Mouse (Mus musculus) forebrain, embryonic 14.5 days (tissue): Measurements from ENCODE around the gene Zbp1. TPM values are rescaled to one million over a fixed set of nuclear protein-coding genes. Genes with fewer than 3 reads are reported as not detected.

Experiments used
- ATAC-seq: fragments of 200-750 bp; cut with Nextera tagmentation; 2 replicates; pipeline ENCODE4 v1.8.0; 2017; ENCODE audit warnings: mild to moderate bottlenecking, moderate library complexity
- DNase-seq: peaks from one replicate; pipeline ENCODE4 v3.0.0-alpha.2; 2015; ENCODE audit warnings: low spot score
- H3K27ac ChIP-seq: fragments of 300-500 bp; sonication (generic); 2 replicates; pipeline ENCODE4 v1.5.1; 2014; ENCODE audit warnings: low read depth, mild to moderate bottlenecking, control low read depth, low read length, moderate library complexity
- H3K27me3 ChIP-seq: fragments of 300-500 bp; sonication (generic); replicated peaks from 2 replicates; pipeline ENCODE4 v1.6.1; 2014; ENCODE audit warnings: low read length, control low read depth, mixed read lengths; ENCODE audit not compliant: control insufficient read depth, insufficient read depth
- H3K36me3 ChIP-seq: fragments of 300-500 bp; sonication (generic); 2 replicates; pipeline ENCODE4 v1.6.1; 2014; ENCODE audit warnings: low read length, control low read depth; ENCODE audit not compliant: control insufficient read depth, insufficient read depth
- H3K4me1 ChIP-seq: fragments of 300-500 bp; sonication (generic); 2 replicates; pipeline ENCODE4 v1.6.1; 2014; ENCODE audit warnings: antibody characterized with exemption, low read length, control low read depth; ENCODE audit not compliant: control insufficient read depth, insufficient read depth
- H3K4me2 ChIP-seq: fragments of 300-500 bp; sonication (generic); 2 replicates; pipeline ENCODE4 v1.6.1; 2014; ENCODE audit warnings: mild to moderate bottlenecking, control low read depth, low read length
- H3K4me3 ChIP-seq: fragments of 300-500 bp; sonication (generic); 2 replicates; pipeline ENCODE4 v1.5.1; 2014; ENCODE audit warnings: low read depth, low read length, control low read depth
- H3K9ac ChIP-seq: fragments of 300-500 bp; sonication (generic); 2 replicates; pipeline ENCODE4 v1.6.1; 2014; ENCODE audit warnings: mild to moderate bottlenecking, low read length, control low read depth, moderate library complexity
- H3K9me3 ChIP-seq: fragments of 300-500 bp; sonication (generic); replicated peaks from 2 replicates; pipeline ENCODE4 v1.6.1; 2016; ENCODE audit warnings: low read length, control low read depth, mixed read lengths; ENCODE audit not compliant: control insufficient read depth
- WGBS: fragments of 180-500 bp; shearing (Covaris S2); extraction: QIAGEN DNeasy Blood & Tissue Kit; methylation state at CpG from one replicate; pipeline ENCODE4 v1.1.7; 2014; 5-methylcytosine and 5-hydroxymethylcytosine counted together
- polyA plus RNA-seq: library from polyadenylated mRNA; unstranded; fragments of >200 nt; fragmentation: Nextera tagmentation; extraction: Ambion mirVana; gene quantifications from 2 replicates; pipeline ENCODE4 v1.2.1, GENCODE M21; 2014

Zbp1 gene
- polyA plus RNA-seq, 1 experiment from 2014 or later: not detected

GRCm38 (mm10) chr2:173173521-173174511 lies 44.9 kb downstream of the Zbp1 start:
- DNase-seq (peak; percentile 94), ATAC-seq (peak; percentile 89)
- 2% methylated on average over 22 of the region's 22 CpGs for WGBS
- peak overlapping the region; percentile 48 for H3K9ac ChIP-seq
- 0 out of 2 replicates have a peak, but pooled peaks cover 2% of the 10 kb centered on the region for H3K27me3 ChIP-seq
- no peaks in the 10 kb centered on the region for H3K9me3 ChIP-seq
- peak overlapping the region; percentile 56 for H3K4me2 ChIP-seq
- H3K27ac ChIP-seq: peak overlapping the region; percentile 93
- peaks cover 16% of the 10 kb centered on the region for H3K4me1 ChIP-seq
- H3K4me3 ChIP-seq: peak overlapping the region; percentile 26
- no peaks in the 10 kb centered on the region for H3K36me3 ChIP-seq

DNA sequence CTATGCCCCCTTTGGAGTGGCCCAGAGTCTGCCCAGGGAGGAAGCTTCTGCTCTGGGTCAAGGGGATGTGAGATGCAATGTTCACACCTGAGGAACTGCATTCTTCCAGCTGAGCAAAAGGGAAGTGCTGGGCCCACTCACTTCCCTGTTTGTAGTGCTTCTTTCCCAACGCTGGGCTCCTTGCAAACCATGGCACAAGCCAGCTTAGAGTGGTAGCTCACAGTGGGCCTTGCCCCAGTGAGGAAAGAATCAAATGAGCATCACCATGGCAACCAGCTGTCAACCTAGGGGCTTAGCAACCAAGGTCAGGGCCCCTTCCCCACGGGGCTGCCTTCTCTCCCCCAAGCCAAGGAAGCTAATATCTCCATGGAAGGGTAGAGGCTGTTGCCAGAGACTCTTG lies 45.7 kb downstream of the Zbp1 start:
- H3K27me3 ChIP-seq: 0 out of 2 replicates have a peak, but pooled peaks cover 2% of the 10 kb centered on the region
- 2% methylated on average over 2 of the region's 2 CpGs for WGBS
- ATAC-seq (peak; percentile 51), DNase-seq (peak; percentile 77)
- no peaks in the 10 kb centered on the region for H3K9me3 ChIP-seq
- H3K27ac ChIP-seq: peak overlapping the region; percentile 93
- no peak overlapping the region for H3K4me3 ChIP-seq
- H3K4me1 ChIP-seq: peaks cover 16% of the 10 kb centered on the region
- H3K4me2 ChIP-seq: peak overlapping the region; percentile 56
- no peaks in the 10 kb centered on the region for H3K36me3 ChIP-seq
- no peak overlapping the region for H3K9ac ChIP-seq

DNA sequence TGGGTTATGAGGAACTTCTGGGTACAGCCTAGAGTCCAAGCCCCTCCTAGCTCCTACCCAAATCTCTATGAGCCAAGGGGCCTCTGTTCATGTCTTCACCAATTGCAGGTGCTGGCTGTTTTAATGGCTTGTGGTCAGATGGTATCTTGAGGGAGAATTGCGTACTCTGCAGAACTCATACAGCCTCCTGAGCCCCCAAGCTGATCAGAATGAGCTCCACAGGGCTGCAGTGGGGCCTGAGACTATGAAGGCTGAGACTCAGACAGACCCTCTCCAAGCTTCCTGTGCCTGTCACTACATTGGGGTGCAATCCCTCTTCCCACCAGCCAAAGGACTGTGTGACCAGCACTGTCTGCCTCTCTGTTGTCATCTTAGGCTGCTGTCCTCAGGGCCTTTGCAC lies 46.3 kb downstream of the Zbp1 start:
- H3K27me3 ChIP-seq: 0 out of 2 replicates have a peak, but pooled peaks cover 2% of the 10 kb centered on the region
- no peak overlapping the region for H3K27ac ChIP-seq
- DNase-seq: no peak
- no peak overlapping the region for H3K4me3 ChIP-seq
- no peak overlapping the region for H3K4me2 ChIP-seq
- no peaks in the 10 kb centered on the region for H3K36me3 ChIP-seq
- H3K9me3 ChIP-seq: no peaks in the 10 kb centered on the region
- no peak for ATAC-seq
- 95% methylated on average over 1 of the region's 1 CpGs for WGBS
- H3K9ac ChIP-seq: no peak overlapping the region
- H3K4me1 ChIP-seq: peaks cover 16% of the 10 kb centered on the region

- no peak overlapping the region for H3K27ac ChIP-seq
- no peak overlapping the region for H3K4me3 ChIP-seq
- ATAC-seq: no peak
- no peaks in the 10 kb centered on the region for H3K9me3 ChIP-seq
- no peak overlapping the region; the same call in 1 of the 2 replicates for H3K9ac ChIP-seq
- no peak overlapping the region; the same call in 1 of the 2 replicates for H3K4me2 ChIP-seq
- 95% methylated on average over 5 of the region's 5 CpGs for WGBS
- H3K4me1 ChIP-seq: peaks cover 16% of the 10 kb centered on the region
- DNase-seq: no peak
- no peaks in the 10 kb centered on the region for H3K36me3 ChIP-seq
- H3K27me3 ChIP-seq: 0 out of 2 replicates have a peak, but pooled peaks cover 2% of the 10 kb centered on the region
These were observed 46.8 kb downstream of the Zbp1 start for GRCm38 (mm10) chr2:173171956-173172355.

DNA sequence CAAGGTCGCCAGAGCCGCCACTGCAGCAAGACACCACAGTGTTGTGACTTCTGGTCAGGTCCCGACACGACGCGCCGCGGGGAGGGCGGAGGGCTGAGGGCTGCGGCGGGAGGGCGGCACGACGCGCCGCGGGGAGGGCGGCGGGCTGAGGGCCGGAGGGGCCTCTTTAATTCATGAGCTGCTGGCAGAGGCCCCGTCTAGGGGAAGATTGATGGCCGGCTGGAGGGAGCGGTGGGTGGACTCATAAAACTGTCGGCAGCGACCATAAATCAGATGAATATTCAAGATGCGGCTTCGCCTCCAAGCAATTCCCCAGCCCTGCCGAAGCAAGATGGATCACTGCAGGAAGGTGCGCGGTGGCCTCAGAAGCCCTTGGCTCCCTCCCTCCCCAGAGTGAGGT lies 47.3 kb downstream of the Zbp1 start:
- ATAC-seq (no peak), DNase-seq (peak; percentile 50)
- no peaks in the 10 kb centered on the region for H3K9me3 ChIP-seq
- peaks cover 16% of the 10 kb centered on the region for H3K4me1 ChIP-seq
- WGBS: 3% methylated on average over 30 of the region's 30 CpGs
- peak overlapping the region; percentile 22; the same call in 1 of the 2 replicates for H3K9ac ChIP-seq
- peak overlapping the region; percentile 12 for H3K4me3 ChIP-seq
- peak overlapping the region; percentile 47 for H3K4me2 ChIP-seq
- H3K27me3 ChIP-seq: 0 out of 2 replicates have a peak, but pooled peaks cover 2% of the 10 kb centered on the region
- no peak overlapping the region for H3K27ac ChIP-seq
- H3K36me3 ChIP-seq: no peaks in the 10 kb centered on the region

DNA sequence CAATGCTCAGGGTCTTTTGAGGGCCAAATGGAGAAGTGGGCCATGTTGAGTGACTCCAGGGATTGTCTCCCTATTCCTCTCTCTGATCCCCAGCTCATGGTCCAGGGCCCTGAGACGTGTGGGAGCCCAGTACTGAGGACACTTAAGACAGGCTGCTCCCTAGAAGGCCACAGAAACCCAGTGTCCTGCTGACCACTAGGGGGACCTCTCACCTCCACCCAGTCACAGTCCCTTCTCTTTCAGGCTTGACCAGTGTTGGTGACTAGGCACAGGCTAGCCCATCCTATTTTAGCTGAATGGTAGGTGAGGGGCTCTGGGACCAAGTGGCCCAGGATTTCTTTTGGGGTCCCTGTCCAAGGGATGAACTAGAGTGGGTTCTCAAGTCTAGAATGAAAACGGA lies 48.0 kb downstream of the Zbp1 start:
- Histone ChIP-seq H3K9me3 (no peaks in the 10 kb centered on the region), H3K27me3 (0 out of 2 replicates have a peak, but pooled peaks cover 2% of the 10 kb centered on the region), H3K4me1 (peaks cover 16% of the 10 kb centered on the region), H3K27ac (no peak overlapping the region), H3K9ac (no peak overlapping the region), H3K4me2 (no peak overlapping the region), H3K4me3 (no peak overlapping the region), H3K36me3 (no peaks in the 10 kb centered on the region)
- 71% methylated on average over 2 of the region's 2 CpGs for WGBS
- DNase-seq: no peak
- ATAC-seq: no peak

- H3K9me3 ChIP-seq: no peaks in the 10 kb centered on the region
- H3K4me3 ChIP-seq: no peak overlapping the region
- H3K27me3 ChIP-seq: 0 out of 2 replicates have a peak, but pooled peaks cover 2% of the 10 kb centered on the region
- no peak overlapping the region for H3K27ac ChIP-seq
- WGBS: 89% methylated on average over 2 of the region's 2 CpGs
- peaks cover 16% of the 10 kb centered on the region for H3K4me1 ChIP-seq
- DNase-seq (no peak), ATAC-seq (no peak)
- no peak overlapping the region for H3K4me2 ChIP-seq
- H3K9ac ChIP-seq: no peak overlapping the region
- no peaks in the 10 kb centered on the region for H3K36me3 ChIP-seq
These were observed 48.6 kb downstream of the Zbp1 start for GRCm38 (mm10) chr2:173170081-173170480.

- no peaks in the 10 kb centered on the region for H3K36me3 ChIP-seq
- WGBS: 58% methylated on average over 5 of the region's 5 CpGs
- H3K27ac ChIP-seq: no peak overlapping the region
- DNase-seq (no peak), ATAC-seq (no peak)
- no peak overlapping the region for H3K4me3 ChIP-seq
- H3K4me2 ChIP-seq: no peak overlapping the region
- no peaks in the 10 kb centered on the region for H3K9me3 ChIP-seq
- peaks cover 11% of the 10 kb centered on the region for H3K4me1 ChIP-seq
- 0 out of 2 replicates have a peak, but pooled peaks cover 2% of the 10 kb centered on the region for H3K27me3 ChIP-seq
- H3K9ac ChIP-seq: no peak overlapping the region
These were observed 50.3 kb downstream of the Zbp1 start for GRCm38 (mm10) chr2:173168411-173168851.

GRCm38 (mm10) chr2:173165357-173165756 lies 53.4 kb downstream of the Zbp1 start:
- no peak overlapping the region for H3K9ac ChIP-seq
- no peaks in the 10 kb centered on the region for H3K27me3 ChIP-seq
- H3K9me3 ChIP-seq: no peaks in the 10 kb centered on the region
- H3K4me1 ChIP-seq: no peaks in the 10 kb centered on the region
- no peak overlapping the region for H3K27ac ChIP-seq
- DNase-seq: no peak
- WGBS: 89% methylated on average over 10 of the region's 10 CpGs
- no peaks in the 10 kb centered on the region for H3K36me3 ChIP-seq
- H3K4me3 ChIP-seq: no peak overlapping the region
- H3K4me2 ChIP-seq: no peak overlapping the region
- no peak for ATAC-seq
